Mouse (Mus musculus) kidney, adult 11 months (tissue): ENCODE results near the gene Pkp1.

Source experiments
- DNase-seq: peaks from one replicate; pipeline ENCODE4 v3.0.0; 2022

Pkp1 gene

GRCm38 (mm10) chr1:135899991-135900515 lies 19.0 kb downstream of the Pkp1 start:
- DNase-seq, result no peak

- DNase-seq, result no peak
These were observed 19.7 kb downstream of the Pkp1 start for GRCm38 (mm10) chr1:135899295-135899694.

- no peak for DNase-seq
These were observed 23.6 kb downstream of the Pkp1 start for GRCm38 (mm10) chr1:135895367-135895766.

GRCm38 (mm10) chr1:135893377-135893776 lies 25.6 kb downstream of the Pkp1 start:
- DNase-seq, result no peak

DNA sequence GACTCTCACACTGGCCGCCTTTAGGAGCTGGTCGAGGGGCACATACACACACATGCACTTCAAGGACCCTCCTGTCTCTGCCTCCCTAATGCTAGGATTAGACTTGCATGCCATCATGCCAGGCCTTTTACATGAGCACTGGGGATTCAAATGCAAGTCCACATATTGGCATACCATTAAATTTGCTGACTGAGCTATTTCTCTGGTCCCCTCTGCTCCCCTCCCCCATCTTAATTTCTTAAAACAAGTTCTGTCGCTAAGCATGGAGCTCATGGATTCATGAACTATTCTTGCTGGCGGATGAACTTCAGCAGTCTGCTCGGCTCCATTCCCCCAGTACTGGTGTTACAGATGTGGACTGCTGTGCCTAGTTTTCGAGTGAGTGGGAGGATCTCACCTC lies 26.2 kb downstream of the Pkp1 start:
- DNase-seq, result no peak

- DNase-seq, result no peak
These were observed 26.8 kb downstream of the Pkp1 start for GRCm38 (mm10) chr1:135892233-135892632.

DNA sequence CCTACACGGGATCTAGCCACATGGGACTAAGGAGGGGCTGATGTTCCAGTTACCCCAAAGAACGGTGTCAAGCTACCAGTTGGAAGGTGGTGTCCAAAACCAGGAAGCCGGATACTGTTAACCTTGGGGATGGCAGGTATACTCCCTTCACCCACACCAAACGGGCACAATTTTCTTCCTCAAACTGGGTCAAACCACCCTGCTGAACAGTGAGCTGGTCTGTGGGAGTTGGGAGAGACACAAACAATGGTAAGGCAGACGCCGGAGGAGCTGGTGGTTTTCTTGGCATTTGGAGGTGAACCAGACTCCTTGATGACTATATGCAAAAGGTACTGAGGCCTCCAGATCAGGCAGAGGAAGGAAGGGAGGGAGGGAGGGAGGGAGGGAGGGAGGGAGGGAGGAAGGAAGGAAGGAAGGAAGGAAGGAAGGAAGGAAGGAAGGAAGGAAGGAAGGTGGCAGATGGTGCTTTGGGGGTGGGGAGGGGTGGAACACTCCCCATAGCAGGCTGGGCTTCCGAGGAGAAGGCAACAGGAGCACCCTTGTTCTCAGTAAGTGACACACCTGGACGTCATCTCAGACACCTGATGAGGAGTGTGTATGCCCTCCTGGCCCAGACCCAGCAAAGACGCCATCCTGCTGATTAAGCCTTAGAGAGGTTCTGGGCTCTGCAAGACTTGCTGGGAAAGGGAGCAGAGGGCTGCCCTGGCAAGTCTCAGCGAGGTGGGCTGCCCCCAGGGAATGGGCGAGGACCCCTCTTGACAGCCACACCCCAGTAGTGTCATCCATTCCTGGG lies 27.4 kb downstream of the Pkp1 start:
- no peak for DNase-seq

- DNase-seq, result no peak
These were observed 29.4 kb downstream of the Pkp1 start for GRCm38 (mm10) chr1:135889461-135890185.

GRCm38 (mm10) chr1:135882385-135883109 lies 36.5 kb downstream of the Pkp1 start:
- DNase-seq, result peak; percentile 15

- no peak for DNase-seq
These were observed 41.8 kb downstream of the Pkp1 start for GRCm38 (mm10) chr1:135877248-135877647.

DNA sequence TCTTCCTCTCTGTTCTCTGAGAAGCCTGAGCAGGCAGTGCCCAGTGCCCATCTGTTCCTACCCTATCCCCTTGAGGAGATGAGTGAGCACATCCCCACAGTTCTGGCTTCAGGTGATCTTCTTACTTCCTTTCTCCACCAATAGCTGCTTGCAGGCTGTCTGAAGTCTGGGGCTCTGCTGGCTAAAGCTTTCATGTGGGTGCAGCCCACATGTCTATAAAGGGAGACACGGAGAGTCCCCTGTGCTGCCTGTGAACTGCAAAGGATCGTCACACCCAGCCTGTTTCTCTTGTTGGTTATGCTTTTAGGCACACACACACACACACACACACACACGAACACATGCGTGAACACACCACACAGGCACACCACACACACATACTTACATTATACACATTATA lies 46.0 kb downstream of the Pkp1 start:
- no peak for DNase-seq

DNA sequence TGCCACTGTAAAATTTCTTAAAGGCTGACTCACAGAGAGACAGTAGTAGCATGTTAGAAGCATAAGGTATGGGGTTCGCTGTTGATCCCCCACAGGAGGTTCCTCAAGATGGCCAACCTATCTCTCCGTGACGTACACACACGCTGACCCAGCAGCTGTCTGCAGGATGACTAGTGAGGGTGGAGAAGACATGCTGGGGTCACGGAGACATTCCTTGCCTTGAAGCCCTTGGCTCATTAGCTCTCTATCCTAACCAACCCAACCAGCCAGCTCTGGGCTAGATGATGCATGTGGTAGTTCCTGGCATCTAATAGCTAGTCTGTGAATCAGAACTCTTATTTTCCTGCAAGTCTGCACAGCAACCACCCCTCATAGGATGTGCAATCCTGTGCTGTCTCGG lies 50.4 kb downstream of the Pkp1 start:
- no peak for DNase-seq

DNA sequence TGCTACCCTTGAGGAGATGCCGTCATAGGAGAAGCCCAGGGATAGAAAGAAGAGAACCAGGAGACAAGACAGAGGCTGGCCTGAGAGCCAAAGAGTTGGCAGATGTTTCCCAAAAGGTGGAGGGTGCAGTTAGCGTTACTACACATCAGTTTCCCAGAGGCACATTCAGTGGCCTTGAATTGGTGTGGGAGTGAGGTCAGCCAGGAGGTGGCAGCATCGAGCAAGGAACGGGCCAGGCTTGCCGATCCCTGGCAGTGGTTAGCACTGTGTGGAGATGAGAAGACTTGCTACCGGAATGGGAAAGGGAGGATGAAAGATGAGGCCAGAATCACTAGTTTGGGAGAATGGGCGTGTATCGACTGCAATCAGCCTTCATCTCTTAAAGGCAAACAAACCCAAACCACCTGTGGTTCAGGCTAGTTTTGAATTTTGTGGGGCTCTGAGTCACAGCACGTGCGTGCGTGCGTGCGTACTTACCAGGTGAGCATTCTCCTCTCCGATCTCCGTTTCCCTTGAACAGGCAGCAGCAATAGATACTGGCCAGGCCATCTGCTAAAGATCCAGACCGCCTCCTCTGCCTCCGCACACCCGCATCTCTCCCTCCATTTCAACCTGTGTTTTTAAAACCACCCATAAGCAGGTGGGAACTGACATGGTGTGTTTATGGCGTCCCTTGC lies 53.4 kb downstream of the Pkp1 start:
- peak; percentile 41 for DNase-seq

GRCm38 (mm10) chr1:135864830-135865229 lies 54.2 kb downstream of the Pkp1 start:
- no peak for DNase-seq

GRCm38 (mm10) chr1:135863786-135864335 lies 55.1 kb downstream of the Pkp1 start:
- no peak for DNase-seq

DNA sequence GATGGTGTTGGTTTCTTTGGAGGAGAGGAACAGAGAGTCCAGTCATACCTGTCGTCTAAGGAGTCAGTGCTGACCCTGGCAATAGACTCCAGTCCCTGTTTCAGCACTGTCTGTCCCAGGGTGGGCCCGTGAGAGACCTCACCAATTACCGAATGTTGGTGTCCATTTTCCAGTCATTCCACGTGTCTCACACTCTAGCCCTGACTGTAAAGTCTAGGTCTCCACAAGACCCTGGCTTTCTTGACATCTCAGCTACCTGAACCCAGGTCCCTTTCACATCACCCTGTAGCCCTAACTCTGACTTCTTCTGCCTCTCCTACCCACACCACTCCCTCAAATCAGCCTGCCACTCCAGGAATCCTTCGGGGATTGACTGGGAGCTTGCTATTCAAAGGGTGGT lies 56.4 kb downstream of the Pkp1 start:
- no peak for DNase-seq

DNA sequence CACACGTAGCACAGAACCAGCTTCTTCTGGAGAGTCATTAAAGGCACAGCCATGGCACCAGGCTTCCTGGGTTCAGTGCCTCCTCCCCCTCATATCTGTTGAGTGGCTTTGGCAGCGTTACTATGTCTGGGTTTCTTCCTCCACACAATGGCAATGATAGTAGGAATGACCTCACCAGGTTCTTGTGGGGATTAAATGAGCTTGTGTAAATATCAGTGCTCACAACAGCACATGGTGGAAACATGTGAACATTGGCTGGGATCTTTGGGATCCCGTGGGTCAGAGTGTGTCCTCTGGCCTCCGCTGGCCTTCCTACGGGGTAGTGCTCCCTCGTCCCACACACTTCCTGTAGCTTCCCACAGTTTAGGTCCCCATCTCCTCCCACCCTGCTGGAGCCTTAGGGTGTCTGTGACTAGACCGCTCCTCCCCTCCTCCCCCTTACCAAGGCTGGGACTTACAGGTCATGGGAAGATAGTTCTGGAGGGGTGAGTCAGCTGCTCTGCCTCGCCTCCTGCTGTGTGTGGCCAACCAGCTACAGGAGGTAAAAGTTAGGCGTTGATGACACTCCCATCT lies 56.9 kb downstream of the Pkp1 start:
- no peak for DNase-seq

- DNase-seq, result no peak
These were observed 57.9 kb downstream of the Pkp1 start for GRCm38 (mm10) chr1:135861091-135861490.

DNA sequence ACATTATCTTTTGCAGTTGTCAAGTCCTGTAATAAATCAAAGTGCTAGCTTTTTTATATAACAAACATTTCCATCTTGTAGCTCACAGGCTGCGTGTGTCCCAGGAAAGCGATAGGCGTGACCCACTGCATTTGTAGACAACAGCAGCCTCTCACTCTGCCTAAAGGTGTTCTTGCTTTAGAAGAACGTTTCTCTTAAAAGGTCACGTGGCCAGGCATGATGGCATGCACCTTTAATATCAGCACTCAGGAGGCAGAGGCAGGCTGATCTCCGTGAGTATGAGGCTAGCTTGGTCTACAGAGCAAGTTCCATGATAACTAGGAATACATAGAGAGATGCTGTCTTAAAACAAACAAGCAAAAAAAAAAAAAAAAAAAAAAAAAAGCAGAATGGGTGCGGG lies 60.5 kb downstream of the Pkp1 start:
- no peak for DNase-seq

DNA sequence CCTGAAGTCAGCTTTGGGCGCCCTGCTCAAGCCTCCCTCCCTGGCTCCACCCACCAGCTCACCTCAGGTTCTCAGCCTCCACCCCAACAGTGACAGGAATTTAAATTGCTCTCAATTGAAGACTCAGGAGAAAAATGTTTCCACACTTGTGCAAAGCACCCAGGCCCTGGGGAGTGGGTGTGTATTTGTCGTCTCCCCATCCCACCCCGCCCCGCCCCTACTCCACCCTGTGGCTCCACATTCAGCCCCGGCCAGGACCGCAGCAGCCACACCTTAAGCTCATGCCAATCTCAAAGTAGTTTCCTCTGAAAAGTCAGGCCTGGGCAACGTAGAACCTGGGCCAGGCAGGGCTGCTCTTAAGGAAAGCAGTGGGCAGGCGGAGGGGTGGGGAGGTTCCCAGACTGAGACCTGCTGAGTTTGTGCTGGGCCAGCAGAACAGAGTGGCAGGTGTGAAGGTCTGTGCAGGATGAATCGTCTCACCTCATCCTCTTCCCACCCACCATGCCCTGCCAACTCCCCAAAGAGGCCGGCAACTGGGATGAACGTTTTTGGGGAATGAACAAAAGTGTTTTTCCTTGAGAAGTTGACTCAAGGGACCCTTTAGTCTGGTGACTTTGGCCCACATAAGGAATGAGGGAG lies 61.8 kb downstream of the Pkp1 start:
- no peak for DNase-seq

GRCm38 (mm10) chr1:135856070-135856469 lies 62.9 kb downstream of the Pkp1 start:
- DNase-seq, result no peak

DNA sequence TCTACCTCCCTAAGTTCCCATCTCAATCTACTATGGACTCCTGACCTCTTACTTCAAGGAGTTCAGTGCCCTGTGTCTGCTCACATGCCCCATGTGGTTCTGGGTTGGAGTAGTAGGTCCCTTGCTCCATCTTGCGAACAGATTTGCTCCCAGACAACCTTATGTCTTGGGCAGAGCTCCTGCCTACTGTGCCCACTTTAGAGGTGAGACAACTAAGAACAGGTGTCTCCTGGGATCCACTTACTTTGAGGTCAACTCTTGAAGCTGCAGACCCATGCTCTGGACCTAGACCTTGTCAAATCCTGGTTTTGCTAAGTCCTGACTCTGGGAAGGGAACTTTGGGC lies 63.7 kb downstream of the Pkp1 start:
- no peak for DNase-seq
